Mouse (Mus musculus): ENCODE data around the gene Ccdc57.

Gene Ccdc57

DNA sequence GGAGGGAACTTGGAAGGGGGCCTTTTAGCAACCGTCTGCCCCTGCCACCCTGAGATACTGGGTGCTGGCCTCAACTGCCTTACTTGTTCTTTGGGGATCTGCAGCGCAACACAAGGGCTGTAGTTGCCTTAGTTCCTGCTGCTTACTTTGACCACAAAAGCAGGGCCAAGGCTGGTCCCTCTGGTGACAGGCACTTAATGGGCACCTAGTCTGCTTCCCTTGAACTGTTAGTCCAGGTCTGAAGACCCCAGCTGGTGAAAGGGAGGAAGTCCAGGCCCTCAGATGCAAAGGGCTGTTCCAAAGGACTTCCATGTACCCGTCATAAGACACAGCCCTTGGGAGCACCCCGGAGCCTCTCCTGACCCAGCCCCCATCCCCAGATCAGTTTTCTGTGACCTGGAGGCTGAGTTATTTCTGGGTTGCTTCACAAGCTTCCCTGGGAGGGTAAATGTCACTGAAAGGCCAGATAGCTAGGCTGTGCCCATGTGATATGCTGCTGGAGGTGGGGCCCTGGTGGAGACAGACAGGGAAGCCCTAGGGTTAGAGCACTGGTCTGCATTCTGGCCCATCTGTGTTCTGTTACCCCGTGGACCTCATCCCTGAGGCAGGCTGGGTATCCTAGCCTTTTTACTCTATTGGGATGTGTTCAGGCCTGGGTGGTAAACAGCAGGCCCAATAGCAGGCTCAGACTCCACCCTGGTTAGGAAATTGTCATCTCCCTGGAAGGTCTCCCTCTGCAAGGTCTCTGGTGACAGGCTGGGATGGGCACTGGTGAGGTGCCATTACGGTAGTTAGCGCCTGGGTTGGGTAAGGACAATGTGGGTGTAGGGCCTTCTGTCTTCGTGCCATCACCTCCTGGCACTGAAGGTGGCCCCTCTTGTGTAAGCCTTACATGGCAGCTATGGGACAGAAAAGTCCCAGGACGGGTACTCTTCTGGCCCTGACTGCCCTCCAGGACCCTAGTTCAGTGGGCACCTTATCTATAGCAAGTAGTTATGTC is 19.4 kb upstream of the Ccdc57 start:
- peak; percentile 94 for DNase-seq (ENCODE audit: low read depth, low spot score)

DNA sequence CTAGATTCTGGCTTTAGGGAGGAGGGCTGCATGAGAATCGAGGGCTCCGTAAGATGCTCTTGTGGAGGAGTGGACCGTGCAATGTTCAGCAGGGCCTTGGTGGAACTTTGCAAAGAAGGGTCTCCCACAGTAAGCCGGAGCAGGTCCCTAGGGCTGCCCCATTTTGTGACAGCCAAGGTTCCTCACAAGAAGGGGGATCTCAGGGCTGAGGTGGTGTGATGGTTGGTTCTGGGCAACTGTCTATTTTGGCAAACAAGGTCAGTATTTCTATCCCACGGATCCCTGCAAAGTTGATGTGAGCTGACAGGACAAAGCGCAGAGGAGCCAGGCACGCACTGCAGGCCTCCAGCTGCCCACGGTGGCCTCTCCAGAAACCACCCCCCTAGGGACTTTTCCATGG is 18.6 kb upstream of the Ccdc57 start:
- no peak for DNase-seq (ENCODE audit: low read depth, low spot score)

GRCm38 (mm10) chr11:120950281-120951202 is 17.9 kb upstream of the Ccdc57 start:
- peak; percentile 97 for DNase-seq (ENCODE audit: low read depth, low spot score)

- no peak for DNase-seq (ENCODE audit: low read depth, low spot score)
These were observed 17.2 kb upstream of the Ccdc57 start for GRCm38 (mm10) chr11:120949863-120950262.

GRCm38 (mm10) chr11:120948861-120949851 is 16.5 kb upstream of the Ccdc57 start:
- DNase-seq (ENCODE audit: low read depth, low spot score), result peak; percentile 92

DNA sequence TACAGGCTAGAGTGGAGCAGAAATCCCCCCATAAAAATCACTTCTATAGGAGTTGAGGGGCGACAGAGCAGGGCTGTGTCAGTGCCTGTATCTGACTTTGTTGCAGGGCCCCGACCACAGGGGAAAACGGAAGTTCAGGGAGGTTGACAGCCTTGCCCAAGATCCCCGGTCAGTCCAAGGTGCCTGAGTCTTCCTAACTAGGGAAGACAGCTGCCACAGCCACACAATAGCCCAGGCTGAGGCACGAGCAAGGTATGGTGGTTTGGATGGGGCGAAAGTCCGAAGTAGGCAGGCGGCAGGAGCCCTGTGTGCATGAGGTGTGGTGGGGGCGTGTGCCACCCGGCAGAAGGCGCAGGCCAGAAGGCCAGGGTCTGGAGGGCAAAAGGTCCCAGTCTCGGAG is 15.7 kb upstream of the Ccdc57 start, which contains the start of gene Slc16a3:
Slc16a3 (plus strand) TSS at position 153 of the 400 bp plus-strand sequence.
- DNase-seq (ENCODE audit: low read depth, low spot score), result no peak

- DNase-seq (ENCODE audit: low read depth, low spot score), result no peak
These were observed 13.3 kb upstream of the Ccdc57 start for GRCm38 (mm10) chr11:120945926-120946325.

GRCm38 (mm10) chr11:120945266-120945665 is 12.6 kb upstream of the Ccdc57 start:
- DNase-seq (ENCODE audit: low read depth, low spot score), result no peak

DNA sequence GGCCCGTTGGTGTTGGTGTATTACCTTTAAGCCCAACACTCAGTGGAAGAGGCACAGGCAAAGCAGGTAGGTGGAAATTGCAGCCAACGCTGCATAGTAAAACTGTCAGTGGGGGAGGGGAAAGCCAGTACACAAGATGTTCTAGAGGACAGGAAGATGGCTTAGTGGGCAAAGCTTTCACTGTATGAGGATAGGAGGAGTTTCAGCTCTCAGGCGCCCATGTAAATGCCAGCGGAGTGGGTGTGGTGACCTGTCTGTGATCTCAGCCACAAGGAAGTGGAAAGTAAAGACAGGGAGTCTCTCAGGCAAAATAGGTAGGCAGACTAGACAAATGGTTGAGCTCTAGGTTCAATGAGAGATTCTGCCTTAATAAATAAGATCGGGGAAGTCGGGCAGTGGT is 8.3 kb upstream of the Ccdc57 start:
- DNase-seq (ENCODE audit: low read depth, low spot score), result no peak

DNA sequence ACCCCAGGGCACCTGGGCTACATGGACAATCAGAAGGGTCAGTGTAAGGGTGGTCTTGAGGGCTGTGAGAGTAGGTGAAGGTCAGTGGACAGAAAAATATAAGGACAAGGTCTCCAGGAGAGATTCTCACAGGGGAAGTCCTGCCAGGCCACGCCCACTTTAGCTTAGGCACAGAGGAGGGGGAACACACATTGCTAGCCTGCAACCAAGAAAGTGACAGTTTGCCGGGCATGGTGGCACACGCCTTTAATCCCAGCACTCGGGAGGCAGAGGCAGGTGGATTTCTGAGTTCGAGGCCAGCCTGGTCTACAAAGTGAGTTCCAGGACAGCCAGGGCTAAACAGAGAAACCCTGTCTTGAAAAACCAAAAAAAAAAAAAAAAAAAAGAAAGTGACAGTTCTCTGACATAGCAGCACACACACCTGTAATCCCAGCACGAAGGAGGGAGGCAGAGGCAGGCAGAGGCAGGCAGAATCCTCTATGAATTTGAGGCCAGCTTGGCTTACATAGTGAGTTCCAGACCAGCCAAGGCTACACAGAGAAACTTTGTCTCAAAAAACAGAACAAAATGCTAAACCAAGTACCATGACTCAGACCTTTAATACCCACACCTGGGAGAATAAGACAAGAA is 7.2 kb upstream of the Ccdc57 start:
- DNase-seq (ENCODE audit: low read depth, low spot score), result no peak

GRCm38 (mm10) chr11:120938795-120939194 is 6.1 kb upstream of the Ccdc57 start:
- no peak for DNase-seq (ENCODE audit: low read depth, low spot score)

- no peak for DNase-seq (ENCODE audit: low read depth, low spot score)
These were observed 5.3 kb upstream of the Ccdc57 start for GRCm38 (mm10) chr11:120937976-120938375.

- peak; percentile 74 for DNase-seq (ENCODE audit: low read depth, low spot score)
These were observed 1.2 kb downstream of the Ccdc57 start for GRCm38 (mm10) chr11:120931479-120931878.

GRCm38 (mm10) chr11:120928468-120928867 is 4.2 kb downstream of the Ccdc57 start:
- no peak for DNase-seq (ENCODE audit: low read depth, low spot score)

DNA sequence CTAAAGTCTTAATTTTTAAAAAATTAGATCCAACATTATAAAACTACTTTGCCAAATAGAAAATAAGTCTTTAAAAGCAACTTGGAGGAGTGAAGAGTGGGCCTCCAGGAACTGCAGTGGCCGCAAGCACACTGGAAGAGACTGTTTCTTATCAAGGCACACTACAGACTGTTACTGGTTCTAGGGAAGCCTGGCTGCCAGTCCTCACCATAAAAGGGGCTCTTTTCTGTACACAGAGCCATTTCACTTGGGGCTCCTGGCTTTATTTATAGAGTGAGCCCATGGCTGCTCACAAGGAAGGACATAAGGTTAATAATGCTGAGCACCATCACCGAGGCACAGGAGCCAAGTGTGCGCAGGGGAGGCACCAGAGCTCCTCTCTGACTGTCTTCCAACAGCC is 10.1 kb downstream of the Ccdc57 start:
- no peak for DNase-seq (ENCODE audit: low read depth, low spot score)

DNA sequence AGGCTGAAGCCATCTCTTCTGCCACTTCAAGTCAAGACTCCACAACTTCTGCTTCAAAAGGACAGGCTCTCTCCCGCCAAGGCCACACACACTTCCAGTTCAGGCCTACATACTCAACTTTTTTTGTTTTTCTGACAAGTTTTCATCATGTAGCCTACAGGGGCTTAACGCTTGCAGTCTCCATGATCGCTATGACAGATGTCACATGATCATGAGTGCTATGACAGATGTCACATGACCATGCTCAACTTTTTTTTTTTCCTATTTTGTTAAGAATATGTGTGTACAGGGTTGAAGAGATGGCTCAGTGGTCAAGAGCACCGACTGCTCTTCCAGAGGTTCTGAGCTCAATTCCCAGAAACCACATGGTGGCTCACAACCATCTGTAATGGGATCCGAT is 14.9 kb downstream of the Ccdc57 start:
- DNase-seq (ENCODE audit: low read depth, low spot score), result no peak

DNA sequence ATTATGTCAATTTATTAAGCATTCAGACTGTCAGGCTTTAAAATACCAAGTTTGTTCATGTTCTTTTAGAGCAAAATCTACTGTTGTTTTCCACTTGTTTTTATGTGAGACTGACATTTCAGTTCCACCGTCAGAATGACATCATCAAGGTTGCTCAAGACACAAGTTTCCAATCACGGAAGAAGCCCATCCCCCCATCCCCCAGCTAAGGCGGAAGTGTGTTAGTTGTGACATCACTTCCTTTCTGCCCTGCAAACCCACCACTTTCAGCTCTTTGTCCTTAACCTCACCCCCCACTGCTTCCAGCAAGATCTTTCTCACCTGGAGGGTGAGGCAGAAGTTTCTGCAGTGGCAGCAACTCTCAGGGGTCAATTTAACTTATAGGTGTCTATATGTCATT is 16.2 kb downstream of the Ccdc57 start:
- no peak for DNase-seq (ENCODE audit: low read depth, low spot score)

DNA sequence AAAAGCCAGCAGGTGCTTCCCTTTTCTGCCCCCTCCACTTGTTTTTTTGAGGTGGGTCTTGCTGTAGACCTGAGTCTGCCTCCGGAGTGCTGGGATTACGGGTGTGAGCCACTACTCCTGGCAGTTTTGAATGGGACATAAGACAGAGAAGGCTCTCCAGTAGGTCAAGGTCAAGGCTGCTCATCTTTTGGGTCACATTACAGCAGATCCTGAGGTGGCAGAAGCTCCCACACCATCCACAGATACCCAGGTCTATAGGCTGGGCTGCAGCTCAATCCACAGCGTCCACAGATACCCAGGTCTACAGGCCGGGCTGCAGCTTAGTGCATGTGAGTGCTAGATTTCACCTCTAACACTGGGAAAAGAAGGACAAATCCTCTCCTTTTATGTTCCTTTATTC is 18.9 kb downstream of the Ccdc57 start:
- no peak for DNase-seq (ENCODE audit: low read depth, low spot score)

DNA sequence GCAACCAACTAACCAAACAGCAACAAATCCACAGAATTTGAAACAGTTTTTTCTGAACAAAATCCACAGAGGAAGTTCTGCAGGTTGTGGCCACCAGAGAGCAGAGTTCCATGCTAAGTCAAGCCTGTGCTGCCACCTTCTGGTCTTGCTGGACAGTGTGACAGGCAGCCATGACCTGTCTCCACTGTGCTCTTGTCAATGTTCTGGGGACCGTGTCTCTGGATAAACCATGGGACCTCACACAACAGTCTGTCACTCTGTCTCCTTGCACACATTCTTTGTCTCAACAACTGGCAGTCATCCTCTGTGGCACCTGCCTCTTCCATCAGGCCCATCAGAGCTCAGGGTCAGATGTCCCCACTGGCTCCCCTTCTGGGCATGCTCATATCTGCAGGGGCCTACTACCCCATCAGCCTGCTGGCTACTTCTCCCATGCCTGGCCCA is 27.2 kb downstream of the Ccdc57 start:
- peak; percentile 66 for DNase-seq (ENCODE audit: low read depth, low spot score)

DNA sequence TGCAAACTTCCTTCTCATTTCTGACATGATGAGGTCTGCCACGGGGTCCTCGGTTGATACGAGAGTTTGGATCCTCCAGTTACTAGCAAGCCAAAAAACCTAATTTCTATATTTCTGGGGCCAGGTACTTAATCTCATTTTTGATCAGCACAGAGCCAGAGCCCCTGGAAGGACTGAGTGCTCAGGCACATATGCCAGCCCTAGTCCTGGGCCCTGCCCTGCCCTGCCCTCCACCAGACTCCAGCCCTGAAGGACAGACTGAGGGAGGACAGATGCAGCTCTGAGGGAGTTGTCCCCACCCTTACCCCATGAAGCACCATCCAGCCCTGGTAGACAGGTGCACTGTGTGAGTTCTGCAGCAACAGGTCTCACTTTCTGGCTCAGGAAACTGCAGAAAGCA is 28.1 kb downstream of the Ccdc57 start:
- no peak for DNase-seq (ENCODE audit: low read depth, low spot score)
